Mouse (Mus musculus) B cell, adult 2 months (primary cell): ENCODE results near the gene Nacad.

ENCODE experiments used
- DNase-seq, 2 experiments: peaks; one replicate each; pipeline ENCODE4 v3.0.0; 2022

Gene Nacad

GRCm38 (mm10) chr11:6576151-6576550 is 29.7 kb downstream of the Nacad start:
- DNase-seq, result peak; percentile 39 to 57

- no peak for DNase-seq
These were observed 36.5 kb downstream of the Nacad start for GRCm38 (mm10) chr11:6569410-6569777.

GRCm38 (mm10) chr11:6568584-6569409 is 37.1 kb downstream of the Nacad start:
- peak; percentile 20 to 29 for DNase-seq

- no peak for DNase-seq
These were observed 37.9 kb downstream of the Nacad start for GRCm38 (mm10) chr11:6567951-6568350.

GRCm38 (mm10) chr11:6566496-6566895 is 39.4 kb downstream of the Nacad start:
- DNase-seq, result no peak

- no peak for DNase-seq
These were observed 42.7 kb downstream of the Nacad start for GRCm38 (mm10) chr11:6563201-6563600.

- DNase-seq, result peak; percentile 57 to 59
These were observed 43.5 kb downstream of the Nacad start for GRCm38 (mm10) chr11:6562359-6562758.

GRCm38 (mm10) chr11:6561474-6561873 is 44.4 kb downstream of the Nacad start:
- peak; percentile 20 to 31 for DNase-seq

- peak; percentile 52 to 60 for DNase-seq
These were observed 45.0 kb downstream of the Nacad start for GRCm38 (mm10) chr11:6560655-6561360.

- peak; percentile 26 to 32 for DNase-seq
These were observed 45.9 kb downstream of the Nacad start for GRCm38 (mm10) chr11:6559996-6560395.

GRCm38 (mm10) chr11:6558234-6558633 is 47.6 kb downstream of the Nacad start:
- DNase-seq, result peak in 1 of 2 experiments; percentile 35

GRCm38 (mm10) chr11:6550201-6550600 is 55.7 kb downstream of the Nacad start:
- no peak for DNase-seq

GRCm38 (mm10) chr11:6549770-6550169 is 56.1 kb downstream of the Nacad start:
- no peak for DNase-seq
